Mouse (Mus musculus) frontal cortex, adult 2 months (tissue): Measurements from ENCODE around the gene Hormad1. TPM values are rescaled to one million over a fixed set of nuclear protein-coding genes. Genes with fewer than 3 reads are reported as not detected.
A peak's percentile ranks its signal among the peaks of the same experiment; 100 is the strongest.
"Not testable (repeated sequence)": the region's sequence is repeated elsewhere in the genome, so short reads cannot be mapped to it uniquely, and the experiment has no call there.

Source experiments
- DNase-seq, 2 experiments: peaks; one replicate each; pipeline ENCODE4 v3.0.0; 2022; ENCODE audit warnings: low spot score in 1 of 2; ENCODE audit errors: extremely low spot score in 1 of 2
- polyA plus RNA-seq: library from polyadenylated mRNA; depleted of rRNA; stranded (reverse); fragments of >200 nt; gene quantifications from 2 replicates; pipeline ENCODE4 v1.2.3, GENCODE M21; 2012; rRNA removed

The Hormad1 gene
- polyA plus RNA-seq: not detected in 2 replicates

- DNase-seq: no peak
These were observed at the start of gene Hormad1 for GRCm38 (mm10) chr3:95559437-95559836. Hormad1 (plus strand) TSS chr3:95559677.

GRCm38 (mm10) chr3:95511611-95512180 lies 47.8 kb upstream of the Hormad1 start:
- no peak for DNase-seq

- DNase-seq: no peak
These were observed 42.8 kb upstream of the Hormad1 start for GRCm38 (mm10) chr3:95516614-95517041.

- DNase-seq: peak; percentile 50 to 88
These were observed 42.0 kb upstream of the Hormad1 start for GRCm38 (mm10) chr3:95517493-95517898.

GRCm38 (mm10) chr3:95518891-95519290 lies 40.6 kb upstream of the Hormad1 start:
- DNase-seq: peak in 1 of 2 experiments; percentile 10

GRCm38 (mm10) chr3:95519315-95519714 lies 40.2 kb upstream of the Hormad1 start:
- no peak for DNase-seq

- DNase-seq: no peak
These were observed 39.4 kb upstream of the Hormad1 start for GRCm38 (mm10) chr3:95520100-95520499.

- DNase-seq: peak in 1 of 2 experiments; percentile 3
These were observed 38.3 kb upstream of the Hormad1 start for GRCm38 (mm10) chr3:95521168-95521567.

GRCm38 (mm10) chr3:95523662-95524061 lies 35.8 kb upstream of the Hormad1 start:
- no peak for DNase-seq

- DNase-seq: no peak
These were observed 34.8 kb upstream of the Hormad1 start for GRCm38 (mm10) chr3:95524673-95525072.

- no peak for DNase-seq
These were observed 33.4 kb upstream of the Hormad1 start for GRCm38 (mm10) chr3:95526111-95526510.

GRCm38 (mm10) chr3:95526622-95527211 lies 32.8 kb upstream of the Hormad1 start, which contains the start of gene Ctss:
Ctss (plus strand) TSS chr3:95526786.
- no peak for DNase-seq

- DNase-seq: no peak
These were observed 29.7 kb upstream of the Hormad1 start for GRCm38 (mm10) chr3:95529814-95530213.

GRCm38 (mm10) chr3:95531025-95531424 lies 28.5 kb upstream of the Hormad1 start:
- DNase-seq: no peak

- no peak for DNase-seq
These were observed 26.1 kb upstream of the Hormad1 start for GRCm38 (mm10) chr3:95533364-95533763.

GRCm38 (mm10) chr3:95534927-95535326 lies 24.6 kb upstream of the Hormad1 start:
- no peak for DNase-seq

- no peak for DNase-seq
These were observed 20.5 kb upstream of the Hormad1 start for GRCm38 (mm10) chr3:95538936-95539335.

GRCm38 (mm10) chr3:95539837-95540236 lies 19.6 kb upstream of the Hormad1 start:
- no peak for DNase-seq

GRCm38 (mm10) chr3:95541186-95541585 lies 18.3 kb upstream of the Hormad1 start:
- DNase-seq: not testable (repeated sequence)

GRCm38 (mm10) chr3:95542171-95542570 lies 17.3 kb upstream of the Hormad1 start:
- DNase-seq: no peak

GRCm38 (mm10) chr3:95542981-95543380 lies 16.5 kb upstream of the Hormad1 start:
- no peak for DNase-seq

- DNase-seq: no peak
These were observed 9.3 kb upstream of the Hormad1 start for GRCm38 (mm10) chr3:95550176-95550575.
